Comparison of ENCODE assay signal across 8 mouse cellular contexts in the genomic region with DNA sequence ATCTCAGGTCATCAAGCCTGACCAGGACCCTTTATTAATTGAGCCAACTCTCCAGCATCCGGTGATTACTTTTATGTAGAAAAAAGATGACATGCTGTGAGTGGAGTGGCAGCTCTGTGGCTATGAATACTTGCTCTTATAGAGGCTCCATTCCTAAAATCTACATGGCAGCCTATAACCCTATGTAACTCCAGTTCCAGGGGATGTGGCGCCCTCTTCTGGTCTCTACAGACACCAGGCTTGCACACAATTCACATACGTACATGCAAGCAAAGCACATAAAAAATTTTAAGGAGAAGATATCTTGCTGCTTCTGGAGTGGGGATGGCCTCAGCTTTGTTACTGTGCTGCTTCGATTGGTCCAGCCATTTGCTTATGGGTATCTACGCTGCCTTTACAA.
DNase-seq lines count a peak whose midpoint lies in the region; ATAC-seq and TF ChIP-seq lines count a peak whose summit lies in the region.

No protein-coding gene starts in this region.

- intact Hi-C loops in gastrocnemius, adult 2 months (cut with DNase I), result loop anchor here (10.0 kb wide), 2 partner anchors 459 to 601 kb away; a partner anchor contains a TSS
- intact Hi-C loops in gastrocnemius, postnatal 36 days (cut with DNase I), result no loop called here

- no peak for DNase-seq in gastrocnemius, adult 2 months
- DNase-seq in gastrocnemius, postnatal 36 days, result no peak
- peak; percentile 47 for DNase-seq in neural tube, embryonic 10.5 days (ENCODE audit: extremely low spot score, low spot score)
- DNase-seq in cerebellum, postnatal 14 days, result peak; percentile 76 to 81
- DNase-seq in limb, embryonic 11.5 days (ENCODE audit: low spot score), result peak; percentile 62
- DNase-seq in urinary bladder, postnatal 4 days (ENCODE audit: low spot score in 2 of 2), result no peak
- DNase-seq in urinary bladder, postnatal 14 days (ENCODE audit: low spot score), result no peak

- 62% methylated on average over 5 of the region's 5 CpGs for WGBS in neural tube, embryonic 15.5 days
- 52% methylated on average over 5 of the region's 5 CpGs for WGBS in limb, embryonic 11.5 days

- H3K27ac ChIP-seq in gastrocnemius, adult 2 months, result no peak overlapping the region
- H3K27ac ChIP-seq in neural tube, embryonic 15.5 days (replicated peaks), result no peak overlapping the region
- no peak overlapping the region for H3K27ac ChIP-seq in limb, embryonic 11.5 days (replicated peaks; ENCODE audit: low read depth, low read length)

- no peaks in the 10 kb centered on the region for H3K27me3 ChIP-seq in neural tube, embryonic 15.5 days (replicated peaks)
- H3K27me3 ChIP-seq in limb, embryonic 11.5 days (ENCODE audit: control insufficient read depth, insufficient read depth, low read length), result no peaks in the 10 kb centered on the region

- no peak overlapping the region for H3K4me2 ChIP-seq in neural tube, embryonic 15.5 days
- no peak overlapping the region for H3K4me2 ChIP-seq in limb, embryonic 11.5 days (ENCODE audit: low read depth, severe bottlenecking)

- peak; percentile 52 for TF ChIP-seq CTCF in gastrocnemius, adult 2 months (IDR thresholded peaks at IDR 0.05)

- H3K4me3 ChIP-seq in gastrocnemius, adult 2 months, result no peak overlapping the region
- no peak overlapping the region for H3K4me3 ChIP-seq in neural tube, embryonic 15.5 days (replicated peaks)
- H3K4me3 ChIP-seq in limb, embryonic 11.5 days (ENCODE audit: low read depth, low read length), result no peak overlapping the region

- H3K4me1 ChIP-seq in neural tube, embryonic 15.5 days, result peaks cover 6% of the 10 kb centered on the region; the same call in 1 of the 2 replicates
- no peaks in the 10 kb centered on the region for H3K4me1 ChIP-seq in limb, embryonic 11.5 days (ENCODE audit: control insufficient read depth, insufficient read depth, low read length)

- no peak overlapping the region for H3K9ac ChIP-seq in neural tube, embryonic 15.5 days (replicated peaks)
- no peak overlapping the region for H3K9ac ChIP-seq in limb, embryonic 11.5 days (ENCODE audit: low read length)

- H3K9me3 ChIP-seq in neural tube, embryonic 15.5 days (replicated peaks), result no peaks in the 10 kb centered on the region
- no peaks in the 10 kb centered on the region for H3K9me3 ChIP-seq in limb, embryonic 11.5 days (ENCODE audit: control insufficient read depth, low read length)

- no peaks in the 10 kb centered on the region for H3K36me3 ChIP-seq in neural tube, embryonic 15.5 days
- H3K36me3 ChIP-seq in limb, embryonic 11.5 days (ENCODE audit: control insufficient read depth, insufficient read depth, low read length), result no peaks in the 10 kb centered on the region

- ATAC-seq in neural tube, embryonic 15.5 days (ENCODE audit: low FRiP score), result no peak
- ATAC-seq in limb, embryonic 11.5 days (ENCODE audit: insufficient number of reproducible peaks, low FRiP score, low TSS enrichment, low read depth), result no peak

Comparison
In these comparisons a context has a peak if more than half of its experiments do, and no peak if none do; other contexts are left out.
1. DNase-seq: peak in neural tube, embryonic 10.5 days (single experiment), cerebellum, postnatal 14 days (2 of 2) and limb, embryonic 11.5 days (single experiment); none in gastrocnemius, adult 2 months (single experiment), gastrocnemius, postnatal 36 days (0 of 2), urinary bladder, postnatal 4 days (0 of 2) and urinary bladder, postnatal 14 days (single experiment).